Mouse (Mus musculus) MEL (cell line): ENCODE results near the gene Hcrt. TPM values are rescaled to one million over a fixed set of nuclear protein-coding genes. Genes with fewer than 3 reads are reported as not detected.

Experiments
- DNase-seq: peaks from one replicate; pipeline ENCODE4 v3.0.0; 2011; ENCODE audit warnings: low read depth, low spot score
- H3K27ac ChIP-seq: 2 replicates; pipeline ENCODE4 v1.5.1; 2012; ENCODE audit warnings: low read depth, mild to moderate bottlenecking, control low read depth, low read length, moderate library complexity; ENCODE audit not compliant: control insufficient read depth
- H3K27me3 ChIP-seq, 2 experiments: fragments of 150-350 bp in 1 of 2; sonication (generic) in 1 of 2; 2 replicates each; pipeline ENCODE4 v1.6.1; 2012; ENCODE audit warnings: low read length in 2 of 2, mild to moderate bottlenecking in 2 of 2, improper control_type of control experiment in 1 of 2, moderate library complexity in 1 of 2; ENCODE audit not compliant: insufficient read depth in 2 of 2, control insufficient read depth in 1 of 2
- H3K36me3 ChIP-seq, 2 experiments: 2 replicates each; pipeline ENCODE4 v1.6.1; 2012 to 2014; ENCODE audit warnings: low read length in 2 of 2, improper control_type of control experiment in 1 of 2, inconsistent platforms in 1 of 2, mild to moderate bottlenecking in 1 of 2; ENCODE audit not compliant: insufficient read depth in 2 of 2, control insufficient read depth in 1 of 2
- H3K4me1 ChIP-seq, 2 experiments: fragments of 150-350 bp in 1 of 2; sonication (generic) in 1 of 2; 2 replicates each; pipeline ENCODE4 v1.6.1; 2012; ENCODE audit warnings: low read length in 2 of 2, improper control_type of control experiment in 1 of 2, mild to moderate bottlenecking in 1 of 2; ENCODE audit not compliant: insufficient read depth in 2 of 2, control insufficient read depth in 1 of 2
- H3K4me3 ChIP-seq, 2 experiments: fragments of 150-350 bp in 1 of 2; sonication (generic) in 1 of 2; 2 replicates each; pipeline ENCODE4 v1.5.1; 2012; ENCODE audit warnings: low read depth in 2 of 2, low read length in 2 of 2, mild to moderate bottlenecking in 2 of 2, moderate library complexity in 2 of 2, control low read depth in 1 of 2, improper control_type of control experiment in 1 of 2; ENCODE audit not compliant: control insufficient read depth in 1 of 2, insufficient read depth in 1 of 2
- H3K79me2 ChIP-seq: 2 replicates; pipeline ENCODE4 v1.6.1; 2012; ENCODE audit warnings: mild to moderate bottlenecking, low read length, moderate library complexity; ENCODE audit not compliant: control insufficient read depth, poor library complexity, insufficient read depth
- H3K9ac ChIP-seq: 2 replicates; pipeline ENCODE4 v1.6.1; 2012; ENCODE audit warnings: low read depth, mild to moderate bottlenecking, control low read depth, low read length, moderate library complexity; ENCODE audit not compliant: control insufficient read depth, poor library complexity, severe bottlenecking
- H3K9me3 ChIP-seq: fragments of 150-350 bp; sonication (generic); replicated peaks from 2 replicates; pipeline ENCODE4 v1.6.1; 2012; ENCODE audit warnings: mild to moderate bottlenecking, low read length, improper control_type of control experiment, moderate library complexity; ENCODE audit not compliant: insufficient read depth
- BHLHE40 ChIP-seq: IDR thresholded peaks from 2 replicates; pipeline ENCODE4 v1.6.1; 2012; ENCODE audit warnings: low read depth, mild to moderate bottlenecking, inconsistent platforms, low read length, improper control_type of control experiment, borderline replicate concordance
- CHD1 ChIP-seq: IDR thresholded peaks from 2 replicates; pipeline ENCODE4 v1.6.1; 2012; ENCODE audit warnings: low read depth, mild to moderate bottlenecking, inconsistent platforms, low read length, improper control_type of control experiment
- CHD2 ChIP-seq: IDR thresholded peaks from 2 replicates; pipeline ENCODE4 v1.6.1; 2011; ENCODE audit warnings: low read length, improper control_type of control experiment
- ETS1 ChIP-seq: IDR thresholded peaks from 2 replicates; pipeline ENCODE4 v1.6.1; 2012; ENCODE audit warnings: low read depth, mild to moderate bottlenecking, inconsistent platforms, low read length, improper control_type of control experiment, moderate library complexity
- MXI1 ChIP-seq: IDR thresholded peaks from 2 replicates; pipeline ENCODE4 v1.6.1; 2011; ENCODE audit warnings: mild to moderate bottlenecking, low read depth, low read length, improper control_type of control experiment
- MYB ChIP-seq: IDR thresholded peaks from 2 replicates; pipeline ENCODE4 v1.6.1; 2011; ENCODE audit warnings: mild to moderate bottlenecking, low read depth, low read length, improper control_type of control experiment
- MYC ChIP-seq: IDR thresholded peaks from 2 replicates; pipeline ENCODE4 v1.6.1; 2011; ENCODE audit warnings: low read depth, mild to moderate bottlenecking, low read length, improper control_type of control experiment, moderate library complexity
- POLR2AphosphoS5 ChIP-seq: IDR thresholded peaks from 2 replicates; pipeline ENCODE4 v1.6.1; 2012; ENCODE audit warnings: low read depth, borderline replicate concordance, mild to moderate bottlenecking, inconsistent platforms, low read length, moderate library complexity, mixed read lengths
- RCOR1 ChIP-seq: IDR thresholded peaks from 2 replicates; pipeline ENCODE4 v1.6.1; 2012; ENCODE audit warnings: low read depth, mild to moderate bottlenecking, inconsistent platforms, low read length, improper control_type of control experiment
- SMC3 ChIP-seq: IDR thresholded peaks from 2 replicates; pipeline ENCODE4 v1.6.1; 2011; ENCODE audit warnings: low read depth, low read length, improper control_type of control experiment
- TCF12 ChIP-seq: IDR thresholded peaks from 2 replicates; pipeline ENCODE4 v1.6.1; 2014; ENCODE audit warnings: low read depth, mild to moderate bottlenecking, inconsistent platforms, low read length, improper control_type of control experiment, moderate library complexity
- USF1 ChIP-seq: IDR thresholded peaks from 2 replicates; pipeline ENCODE4 v1.6.1; 2014; ENCODE audit warnings: low read depth, mild to moderate bottlenecking, inconsistent platforms, low read length, improper control_type of control experiment, moderate library complexity
- ZC3H11A ChIP-seq: IDR thresholded peaks from 2 replicates; pipeline ENCODE4 v1.6.1; 2012; ENCODE audit warnings: low read depth, mild to moderate bottlenecking, inconsistent platforms, low read length, improper control_type of control experiment
- polyA plus RNA-seq, 2 experiments: library from polyadenylated mRNA; stranded (reverse) in 1 of 2; unstranded in 1 of 2; fragments of >175 nt in 1 of 2; fragments of >200 nt in 1 of 2; gene quantifications; 2 replicates each; pipeline versions ENCODE4 v1.2.1 to v1.2.4; 2012; ENCODE audit warnings: low replicate concordance in 2 of 2, low read depth in 1 of 2; ENCODE audit not compliant: insufficient read length in 2 of 2, insufficient read depth in 1 of 2, missing spikeins in 1 of 2
- total RNA-seq: library from RNA; depleted of rRNA; stranded (reverse); fragments of 300-350 nt; gene quantifications from 2 replicates; pipeline ENCODE4 v1.2.3, GENCODE M21; 2012

Gene Hcrt
- total and polyA plus RNA-seq, 3 experiments: not detected

- Histone ChIP-seq H3K27ac (peak overlapping the region; percentile 85), H3K4me1 (peaks cover 2 to 33% of the 10 kb centered on the region in 2 experiments), H3K36me3 (peaks cover 7 to 46% of the 10 kb centered on the region in 2 experiments)
Observed at GRCm38 (mm10) chr11:100735134-100735865, 27.4 kb downstream of the Hcrt start.

GRCm38 (mm10) chr11:100730477-100731205, 32.1 kb downstream of the Hcrt start:
- TF ChIP-seq USF1: no peak
- no peak for TF ChIP-seq CHD1
- TF ChIP-seq MYC: no peak
- no peak for TF ChIP-seq SMC3
- TF ChIP-seq TCF12: no peak
- no peak for TF ChIP-seq ZC3H11A
- no peak for TF ChIP-seq RCOR1
- no peak for TF ChIP-seq CHD2
- no peak for TF ChIP-seq ETS1
- no peak for TF ChIP-seq BHLHE40
- no peak for TF ChIP-seq MYB
- no peak for TF ChIP-seq POLR2AphosphoS5
- peaks cover 8 to 33% of the 10 kb centered on the region in 2 experiments for H3K4me1 ChIP-seq
- H3K4me3 ChIP-seq: no peak overlapping the region
- H3K27me3 ChIP-seq: no peaks in the 10 kb centered on the region
- H3K9ac ChIP-seq: no peak overlapping the region
- H3K27ac ChIP-seq: no peak overlapping the region
- H3K36me3 ChIP-seq: peaks cover 11 to 54% of the 10 kb centered on the region in 2 experiments
- DNase-seq: no peak
- no peaks in the 10 kb centered on the region for H3K9me3 ChIP-seq
- peaks cover 86% of the 10 kb centered on the region for H3K79me2 ChIP-seq

More at GRCm38 (mm10) chr11:100735134-100735865, 27.4 kb downstream of the Hcrt start:
- DNase-seq: peak; percentile 27
- Histone ChIP-seq H3K27me3 (no peaks in the 10 kb centered on the region), H3K9ac (peak overlapping the region; percentile 83), H3K4me3 (peak overlapping the region; percentile 67 to 77), H3K9me3 (no peaks in the 10 kb centered on the region), H3K79me2 (peaks cover 73% of the 10 kb centered on the region)
- TF ChIP-seq BHLHE40 (no peak), ETS1 (peak; percentile 58; the same call in 1 of the 2 replicates), MXI1 (peak; percentile 26; the same call in 1 of the 2 replicates)
